Mouse (Mus musculus): ENCODE data around the gene Tsga8. TPM values are rescaled to one million over a fixed set of nuclear protein-coding genes. Genes with fewer than 3 reads are reported as not detected.

Tsga8 gene
- not detected in 2 replicates for polyA plus RNA-seq (2016; fragmentation: Nextera tagmentation; extraction: Ambion mirVana)

DNA sequence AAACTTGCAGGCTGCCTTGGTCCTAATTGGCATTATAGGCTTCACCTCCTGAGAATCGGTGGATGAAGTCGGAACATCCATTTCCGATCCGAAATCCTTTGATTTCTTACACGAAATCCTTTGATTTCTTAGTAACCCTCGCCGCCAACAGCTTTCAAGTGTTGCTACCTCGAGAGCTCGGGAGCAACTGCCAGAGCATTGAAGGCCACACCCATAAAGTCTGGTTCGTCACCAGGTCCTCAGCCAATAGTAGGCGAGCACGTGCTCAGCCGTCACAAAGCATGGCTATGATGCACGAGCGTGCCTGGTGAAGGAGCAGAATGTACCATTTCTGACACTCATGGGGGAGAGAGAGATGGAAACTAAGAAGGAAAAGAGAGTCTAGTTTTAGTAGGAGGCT, at the start of gene Tsga8:
TSS of gene Tsga8 (minus strand) at position 327 of the 400 bp plus-strand sequence.
- H3K4me3 ChIP-seq: no peak within 1 kb of the TSS
- H3K27me3 ChIP-seq: no peaks in the 10 kb centered on the region
- no peaks in the 10 kb centered on the region for H3K4me1 ChIP-seq
- no peak for ATAC-seq (ENCODE audit: low FRiP score, low read depth)
- H3K4me2 ChIP-seq (replicated peaks): no peak within 1 kb of the TSS
- H3K9ac ChIP-seq (replicated peaks): no peak within 1 kb of the TSS
- no peaks in the 10 kb centered on the region for H3K9me3 ChIP-seq
- 91% methylated on average over 15 of the region's 15 CpGs for WGBS
- H3K27ac ChIP-seq (replicated peaks): no peak within 1 kb of the TSS
- H3K36me3 ChIP-seq: no peaks in the 10 kb centered on the region

All from midbrain, embryonic 12.5 days (tissue).